Mouse (Mus musculus) CH12.LX (cell line): ENCODE results near the gene Spon2. TPM values are rescaled to one million over a fixed set of nuclear protein-coding genes. Genes with fewer than 3 reads are reported as not detected.

Experiments
- DNase-seq: peaks from one replicate; pipeline ENCODE4 v3.0.0-alpha.2; 2013; ENCODE audit errors: extremely low read depth
- H3K27ac ChIP-seq: 2 replicates; pipeline ENCODE4 v1.5.1; 2012; ENCODE audit warnings: low read depth, mild to moderate bottlenecking, control low read depth, moderate library complexity; ENCODE audit not compliant: insufficient read depth
- H3K27me3 ChIP-seq: replicated peaks from 2 replicates; pipeline ENCODE3; 2012; ENCODE audit warnings: inconsistent platforms
- H3K36me3 ChIP-seq, 2 experiments: replicated peaks in 1 of 2; 2 replicates each; pipeline versions ENCODE3 to v1.6.1; 2012; ENCODE audit warnings: inconsistent platforms in 1 of 2, low read length in 1 of 2, mild to moderate bottlenecking in 1 of 2, mixed read lengths in 1 of 2, moderate library complexity in 1 of 2; ENCODE audit not compliant: control insufficient read depth in 1 of 2, insufficient read depth in 1 of 2
- H3K4me1 ChIP-seq, 2 experiments: 2 replicates each; pipeline ENCODE4 v1.6.1; 2012; ENCODE audit warnings: inconsistent platforms in 1 of 2, moderate library complexity in 1 of 2; ENCODE audit not compliant: insufficient read depth in 2 of 2, control insufficient read depth in 1 of 2
- H3K4me2 ChIP-seq: 2 replicates; pipeline ENCODE4 v1.6.1; 2012; ENCODE audit warnings: low read depth, mild to moderate bottlenecking, control low read depth; ENCODE audit not compliant: poor library complexity, insufficient read depth, severe bottlenecking
- H3K4me3 ChIP-seq, 3 experiments: fragments of 150-350 bp in 1 of 3; sonication (generic) in 1 of 3; replicated peaks in 1 of 3; 2 replicates each; pipeline versions ENCODE3 to v1.5.1; 2011 to 2012; ENCODE audit warnings: low read depth in 2 of 3, low read length in 2 of 3, mild to moderate bottlenecking in 2 of 3, moderate library complexity in 2 of 3, control low read depth in 1 of 3, improper control_type of control experiment in 1 of 3, inconsistent platforms in 1 of 3, mixed read lengths in 1 of 3; ENCODE audit not compliant: poor library complexity in 1 of 3
- H3K79me2 ChIP-seq: replicated peaks from 2 replicates; pipeline ENCODE4 v1.6.1; 2012; ENCODE audit warnings: mild to moderate bottlenecking, moderate library complexity; ENCODE audit not compliant: control insufficient read depth, poor library complexity, insufficient read depth, severe bottlenecking; ENCODE audit errors: extremely low read depth
- H3K9ac ChIP-seq: 2 replicates; pipeline ENCODE4 v1.6.1; 2012; ENCODE audit warnings: low read depth, mild to moderate bottlenecking, control low read depth, moderate library complexity; ENCODE audit not compliant: insufficient read depth
- H3K9me3 ChIP-seq: replicated peaks from 2 replicates; pipeline ENCODE3; 2012; ENCODE audit warnings: low read length, inconsistent platforms, mixed read lengths
- CHD2 ChIP-seq: IDR thresholded peaks from 2 replicates; pipeline ENCODE4 v1.6.1; 2011; ENCODE audit warnings: low read length, improper control_type of control experiment
- E2F4 ChIP-seq: IDR thresholded peaks from 2 replicates; pipeline ENCODE4 v1.6.1; 2011; ENCODE audit warnings: low read depth, low read length, improper control_type of control experiment; ENCODE audit not compliant: insufficient replicate concordance
- ETS1 ChIP-seq: conservative IDR thresholded peaks from 2 replicates; pipeline ENCODE4 v1.6.1; 2012; ENCODE audit warnings: low read depth, mild to moderate bottlenecking, inconsistent platforms, low read length, improper control_type of control experiment, moderate library complexity
- GABPA ChIP-seq: IDR thresholded peaks from 2 replicates; pipeline ENCODE4 v1.6.1; 2012; ENCODE audit warnings: low read depth, low read length, improper control_type of control experiment, inconsistent platforms; ENCODE audit not compliant: insufficient replicate concordance
- HCFC1 ChIP-seq: IDR thresholded peaks from 2 replicates; pipeline ENCODE4 v1.6.1; 2012; ENCODE audit warnings: low read depth, mild to moderate bottlenecking, inconsistent platforms, low read length, improper control_type of control experiment
- IRF4 ChIP-seq: IDR thresholded peaks from 2 replicates; pipeline ENCODE4 v1.6.1; 2014; ENCODE audit warnings: low read depth, mild to moderate bottlenecking, inconsistent platforms, low read length, improper control_type of control experiment
- JUN ChIP-seq: IDR thresholded peaks from 2 replicates; pipeline ENCODE4 v1.6.1; 2011; ENCODE audit warnings: low read depth, mild to moderate bottlenecking, low read length, improper control_type of control experiment, moderate library complexity; ENCODE audit not compliant: insufficient read depth
- JUND ChIP-seq: conservative IDR thresholded peaks from 2 replicates; pipeline ENCODE4 v1.6.1; 2011; ENCODE audit warnings: low read depth, low read length, improper control_type of control experiment
- KAT2A ChIP-seq: IDR thresholded peaks from 2 replicates; pipeline ENCODE4 v1.6.1; 2012; ENCODE audit warnings: low read length, improper control_type of control experiment, inconsistent platforms; ENCODE audit not compliant: insufficient replicate concordance
- MEF2A ChIP-seq: IDR thresholded peaks from 2 replicates; pipeline ENCODE4 v1.6.1; 2014; ENCODE audit warnings: low read depth, mild to moderate bottlenecking, inconsistent platforms, low read length, improper control_type of control experiment, borderline replicate concordance
- MXI1 ChIP-seq: IDR thresholded peaks from 2 replicates; pipeline ENCODE4 v1.6.1; 2011; ENCODE audit warnings: mild to moderate bottlenecking, low read depth, low read length, improper control_type of control experiment
- MYC ChIP-seq: IDR thresholded peaks from 2 replicates; pipeline ENCODE4 v1.6.1; 2011; ENCODE audit warnings: low read depth, mild to moderate bottlenecking, improper control_type of control experiment, low read length
- NELFE ChIP-seq: IDR thresholded peaks from 2 replicates; pipeline ENCODE4 v1.6.1; 2011; ENCODE audit warnings: low read depth, low read length, improper control_type of control experiment
- NRF1 ChIP-seq: IDR thresholded peaks from 2 replicates; pipeline ENCODE4 v1.6.1; 2014; ENCODE audit warnings: low read depth, mild to moderate bottlenecking, inconsistent platforms, low read length, improper control_type of control experiment, moderate library complexity
- PAX5 ChIP-seq: IDR thresholded peaks from 2 replicates; pipeline ENCODE4 v1.6.1; 2012; ENCODE audit warnings: low read length, inconsistent platforms, mixed read lengths
- POLR2AphosphoS2 ChIP-seq: IDR thresholded peaks from 2 replicates; pipeline ENCODE4 v1.6.1; 2011; ENCODE audit warnings: low read depth, low read length, improper control_type of control experiment
- RCOR1 ChIP-seq: conservative IDR thresholded peaks from 2 replicates; pipeline ENCODE4 v1.6.1; 2012; ENCODE audit warnings: low read depth, mild to moderate bottlenecking, inconsistent platforms, low read length, improper control_type of control experiment
- TBP ChIP-seq: conservative IDR thresholded peaks from 2 replicates; pipeline ENCODE4 v1.6.1; 2011; ENCODE audit warnings: low read depth, low read length, improper control_type of control experiment
- USF1 ChIP-seq: IDR thresholded peaks from 2 replicates; pipeline ENCODE4 v1.6.1; 2014; ENCODE audit warnings: low read depth, mild to moderate bottlenecking, inconsistent platforms, low read length, improper control_type of control experiment
- dilution Hi-C: fragments of 300-500 bp; cut with MboI; formaldehyde crosslinking; loops from 2 replicates; pipeline ENCODE4 v1.14.3; 2020; ENCODE audit warnings: low sequenced_read_pairs; ENCODE audit not compliant: extremely low pct_unique_long_range_greater_than_20kb, extremely low pct_ligation_motif_present
- in situ Hi-C: fragments of 300-500 bp; cut with MboI; formaldehyde crosslinking; loops from 3 replicates; pipeline ENCODE4 v1.14.3; 2019; ENCODE audit warnings: low sequenced_read_pairs, low pct_ligation_motif_present, low pct_unique_long_range_greater_than_20kb, mixed read lengths
- polyA plus RNA-seq: library from polyadenylated mRNA; unstranded; fragments of >175 nt; gene quantifications from 2 replicates; pipeline ENCODE4 v1.2.1, GENCODE M21; 2012; ENCODE audit warnings: low read depth; ENCODE audit not compliant: insufficient read length
- total RNA-seq, 2 experiments: library from RNA; depleted of rRNA; stranded (reverse); fragments of 300-350 nt in 1 of 2; fragments of >200 nt in 1 of 2; gene quantifications; 2 replicates each; pipeline ENCODE4 v1.2.3; 2012 to 2014

Gene Spon2
- total and polyA plus RNA-seq, 3 experiments = not detected

DNA sequence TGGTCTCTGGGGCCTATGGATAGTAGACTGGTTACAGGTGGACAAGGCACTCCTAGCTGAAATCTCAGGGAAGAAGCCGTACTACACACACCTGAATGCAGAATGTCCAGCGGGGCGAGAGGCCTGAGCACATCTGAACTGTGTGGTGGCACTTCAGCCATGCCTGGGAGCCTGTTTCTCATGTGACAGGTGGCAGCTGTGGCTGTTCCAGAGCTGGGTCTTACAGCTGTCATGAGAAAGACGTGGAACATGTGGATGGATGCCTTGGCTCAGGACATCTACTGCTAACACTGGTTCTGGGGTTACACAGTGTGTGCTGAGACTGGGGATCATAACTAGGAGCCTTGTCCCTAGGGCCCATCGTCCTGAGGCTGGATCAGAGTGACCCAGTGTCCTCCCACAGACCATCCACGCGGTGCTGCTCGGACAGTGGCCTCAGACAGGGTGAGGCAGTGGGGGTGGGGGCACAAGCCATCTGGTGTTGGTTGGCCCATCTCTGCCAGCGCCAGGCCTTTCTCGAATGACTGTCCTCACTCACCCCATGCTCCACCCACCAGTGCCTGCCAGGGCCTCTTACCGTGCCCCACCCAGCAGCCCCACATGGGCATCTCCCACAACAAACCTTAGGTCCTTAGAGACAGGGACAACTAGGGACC, 19.5 kb upstream of the Spon2 start:
- H3K36me3 ChIP-seq = peaks cover 0 to 9% of the 10 kb centered on the region in 2 experiments
- no peaks in the 10 kb centered on the region for H3K9me3 ChIP-seq
- no peak overlapping the region for H3K4me3 ChIP-seq
- no peak for TF ChIP-seq MEF2A
- no peak for TF ChIP-seq JUN
- TF ChIP-seq TBP = no peak
- TF ChIP-seq CHD2 = no peak
- TF ChIP-seq MXI1 = no peak
- TF ChIP-seq HCFC1 = no peak
- TF ChIP-seq KAT2A = no peak
- TF ChIP-seq GABPA = no peak
- no peak for TF ChIP-seq MYC
- TF ChIP-seq PAX5 = no peak
- dilution Hi-C loops (no loop called here), in situ Hi-C loops (no loop called here)
- no peak overlapping the region for H3K9ac ChIP-seq
- no peak overlapping the region for H3K4me2 ChIP-seq
- H3K79me2 ChIP-seq = no peaks in the 10 kb centered on the region
- H3K27me3 ChIP-seq = peaks cover 4% of the 10 kb centered on the region
- H3K4me1 ChIP-seq = no peaks in the 10 kb centered on the region
- DNase-seq = no peak
- H3K27ac ChIP-seq = no peak overlapping the region

DNA sequence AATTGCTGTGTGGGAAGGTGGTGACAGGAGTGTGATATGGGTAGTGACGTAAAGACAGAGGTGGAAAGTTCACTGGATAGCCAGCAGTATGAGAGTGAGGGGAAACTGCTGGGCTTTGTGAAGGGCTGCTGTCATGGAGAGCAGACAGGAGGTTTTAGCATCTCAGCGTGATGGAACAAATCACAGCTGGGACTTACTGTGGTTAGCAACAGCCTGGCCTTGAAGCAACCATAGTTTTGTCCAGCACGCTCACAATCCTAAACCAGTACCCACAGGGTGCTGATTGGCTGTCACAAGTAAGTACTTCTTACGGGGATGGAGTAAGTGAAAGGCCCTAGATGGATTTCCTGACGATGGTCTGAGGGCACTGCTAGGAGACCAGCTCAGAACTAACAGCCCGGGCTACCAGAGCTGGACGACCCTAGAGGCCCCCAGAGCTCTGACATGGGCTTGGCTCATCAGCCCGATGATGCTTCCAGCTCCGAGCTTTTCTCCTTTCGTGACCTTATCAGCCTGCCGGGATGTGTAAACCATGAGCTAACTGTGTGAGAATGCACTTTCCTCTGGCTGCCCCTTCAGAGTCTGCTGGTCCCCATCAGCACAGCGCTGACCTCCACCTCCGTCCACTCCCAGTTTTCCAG, 16.3 kb upstream of the Spon2 start:
- dilution Hi-C loops (no loop called here), in situ Hi-C loops (no loop called here)
- Histone ChIP-seq H3K4me3 (no peak overlapping the region), H3K79me2 (no peaks in the 10 kb centered on the region), H3K27me3 (peaks cover 22% of the 10 kb centered on the region), H3K4me1 (no peaks in the 10 kb centered on the region), H3K4me2 (no peak overlapping the region), H3K27ac (no peak overlapping the region), H3K36me3 (no peaks in the 10 kb centered on the region), H3K9ac (no peak overlapping the region), H3K9me3 (no peaks in the 10 kb centered on the region)
- no peak for TF ChIP-seq USF1
- TF ChIP-seq ETS1 = no peak
- no peak for DNase-seq

DNA sequence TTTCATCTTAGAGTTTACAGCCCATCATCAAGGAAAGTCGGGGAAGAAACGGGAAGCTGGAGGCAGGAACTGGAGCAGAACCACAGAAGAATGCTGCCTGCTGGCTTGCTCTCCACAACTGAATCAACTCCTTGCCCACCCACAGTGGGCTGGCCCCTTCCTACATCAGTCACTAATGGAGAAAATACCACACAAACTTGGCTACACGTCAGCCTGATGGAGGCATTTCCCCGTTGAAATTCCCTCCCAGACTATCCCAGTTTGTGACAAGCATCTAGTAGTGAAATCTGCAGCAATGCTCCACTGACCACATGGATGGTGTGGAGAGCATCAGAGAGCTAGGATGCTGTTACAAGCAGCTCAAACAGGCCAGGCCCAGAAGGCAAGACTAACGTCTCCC, 14.5 kb upstream of the Spon2 start:
- H3K27me3 ChIP-seq = peaks cover 29% of the 10 kb centered on the region
- H3K4me1 ChIP-seq = no peaks in the 10 kb centered on the region
- no peak for TF ChIP-seq MEF2A
- TF ChIP-seq NELFE = no peak
- no peak for TF ChIP-seq NRF1
- no peak for TF ChIP-seq MYC
- no peak for TF ChIP-seq RCOR1
- no peak for TF ChIP-seq POLR2AphosphoS2
- TF ChIP-seq JUND = no peak
- TF ChIP-seq IRF4 = no peak
- TF ChIP-seq E2F4 = no peak
- no peak overlapping the region for H3K9ac ChIP-seq
- H3K4me2 ChIP-seq = no peak overlapping the region
- H3K36me3 ChIP-seq = no peaks in the 10 kb centered on the region
- no peak for DNase-seq
- H3K27ac ChIP-seq = no peak overlapping the region
- H3K4me3 ChIP-seq = no peak overlapping the region
- dilution Hi-C loops = no loop called here
- H3K79me2 ChIP-seq = no peaks in the 10 kb centered on the region
- in situ Hi-C loops = no loop called here
- H3K9me3 ChIP-seq = no peaks in the 10 kb centered on the region
